Mouse (Mus musculus): ENCODE measurements around the gene Ttyh1. TPM values are rescaled to one million over a fixed set of nuclear protein-coding genes. Genes with fewer than 3 reads are reported as not detected.

Gene Ttyh1
- polyA plus RNA-seq, 1 experiment from 2014 or later, result 0.12 TPM

GRCm38 (mm10) chr7:4165286-4165685 lies 46.1 kb downstream of the Ttyh1 start:
- DNase-seq (ENCODE audit: low read depth, low spot score) (no peak), ATAC-seq (no peak)
- H3K27me3 ChIP-seq, result no peaks in the 10 kb centered on the region
- in situ Hi-C loops (cut with MboI; ENCODE audit: low pct_unique_long_range_greater_than_20kb), result loop anchor here (25.0 kb wide), 1 partner anchor 922 kb away; the partner anchor contains the start of gene Epn1
- no peak for TF ChIP-seq CTCF (IDR thresholded peaks at IDR 0.05)
- CTCF ChIA-PET, result no interaction called here
- POLR2A ChIA-PET, result no interaction called here

- ChIA-PET POLR2A (no interaction called here), CTCF (no interaction called here)
- DNase-seq (ENCODE audit: low read depth, low spot score), result no peak
- TF ChIP-seq CTCF (IDR thresholded peaks at IDR 0.05), result no peak
- ATAC-seq, result no peak
- no peaks in the 10 kb centered on the region for H3K27me3 ChIP-seq
- in situ Hi-C loops (cut with MboI; ENCODE audit: low pct_unique_long_range_greater_than_20kb), result loop anchor here (25.0 kb wide), 1 partner anchor 920 kb away; the partner anchor contains the start of gene Epn1
These were observed 47.9 kb downstream of the Ttyh1 start for GRCm38 (mm10) chr7:4167098-4167497.

GRCm38 (mm10) chr7:4170193-4170938 lies 51.2 kb downstream of the Ttyh1 start:
- DNase-seq (ENCODE audit: low read depth, low spot score), result no peak
- ChIA-PET CTCF (no interaction called here), POLR2A (no interaction called here)
- no peak for ATAC-seq
- H3K27me3 ChIP-seq, result no peaks in the 10 kb centered on the region
- no peak for TF ChIP-seq CTCF (IDR thresholded peaks at IDR 0.05)
- in situ Hi-C loops (cut with MboI; ENCODE audit: low pct_unique_long_range_greater_than_20kb), result loop anchor here (25.0 kb wide), 1 partner anchor 917 kb away; the partner anchor contains the start of gene Epn1

- in situ Hi-C loops (cut with MboI; ENCODE audit: low pct_unique_long_range_greater_than_20kb), result no loop called here
- ATAC-seq (peak; percentile 39), DNase-seq (ENCODE audit: low read depth, low spot score) (peak; percentile 43)
- peaks cover 10% of the 10 kb centered on the region for H3K27me3 ChIP-seq
- ChIA-PET CTCF (no interaction called here), POLR2A (no interaction called here)
- no peak for TF ChIP-seq CTCF (IDR thresholded peaks at IDR 0.05)
These were observed 59.2 kb downstream of the Ttyh1 start for GRCm38 (mm10) chr7:4178438-4178837.

Other genes with a start within 250 kb of the Ttyh1 start
- gene Gm14548, start 221.3 kb upstream of the Ttyh1 start, polyA plus RNA-seq (2021), result not detected
- gene Lilra6, start 203.9 kb upstream of the Ttyh1 start, polyA plus RNA-seq (2021), result not detected
- 0.01 TPM for gene Lair1, start 56.2 kb upstream of the Ttyh1 start, polyA plus RNA-seq (2021)
- 92.8 TPM for gene Leng8, start 17.6 kb downstream of the Ttyh1 start, polyA plus RNA-seq (2021)
- gene Leng9, start 31.0 kb downstream of the Ttyh1 start, polyA plus RNA-seq (2021), result 6.4 TPM
- 0.58 TPM for gene Cdc42ep5, start 45.5 kb downstream of the Ttyh1 start, polyA plus RNA-seq (2021)
- not detected for gene Lilra5, start 118.3 kb downstream of the Ttyh1 start, polyA plus RNA-seq (2021)
- gene Ncr1, start 218.3 kb downstream of the Ttyh1 start, polyA plus RNA-seq (2021), result not detected

Measured in Patski (cell line).